Mouse (Mus musculus) fat pad, adult 2 months (tissue): ENCODE data around the gene Ahdc1.
"Not testable (repeated sequence)": the region's sequence is repeated elsewhere in the genome, so short reads cannot be mapped to it uniquely, and the experiment has no call there.

ENCODE experiments used
- DNase-seq: peaks from one replicate; pipeline ENCODE4 v3.0.0-alpha.2; 2011; ENCODE audit warnings: low read depth, low spot score; ENCODE audit errors: extremely low read depth

The Ahdc1 gene

DNA sequence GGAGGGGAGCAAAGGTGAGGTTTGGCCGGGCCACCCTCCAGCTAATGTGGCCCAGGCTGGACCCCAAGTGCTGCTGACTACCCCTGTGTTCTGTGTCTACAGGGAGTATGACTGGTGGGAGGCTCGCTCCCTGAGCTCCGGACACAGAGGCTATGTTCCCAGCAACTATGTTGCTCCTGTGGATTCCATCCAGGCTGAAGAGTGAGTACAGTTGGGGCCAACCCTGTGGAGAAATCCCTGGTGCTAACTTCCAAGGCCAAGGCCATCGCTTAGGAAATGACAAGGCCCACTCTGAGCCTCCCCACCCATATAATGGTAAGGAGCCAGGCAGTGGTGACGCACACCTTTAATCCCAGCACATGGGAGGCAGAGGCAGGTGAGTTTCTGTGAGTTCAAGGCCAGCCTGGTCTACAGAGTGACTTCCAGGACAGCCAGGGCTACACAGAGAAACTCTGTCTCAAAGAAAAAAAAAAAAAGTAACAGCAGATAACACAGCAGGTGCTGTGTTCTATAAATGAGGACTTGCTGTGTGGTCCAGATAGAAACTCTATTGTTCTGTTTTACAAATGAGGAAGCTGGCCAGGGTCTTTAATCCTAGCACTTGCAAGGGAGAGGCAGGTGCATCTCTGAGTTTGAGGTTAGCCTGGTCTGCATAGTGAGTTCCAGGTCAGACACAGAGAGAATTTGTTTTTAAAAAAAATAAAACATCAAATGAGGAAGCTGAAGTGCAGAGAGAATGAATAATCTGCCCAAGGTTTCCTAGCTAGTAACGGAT is 22.3 kb upstream of the Ahdc1 start:
- DNase-seq, result no peak

DNA sequence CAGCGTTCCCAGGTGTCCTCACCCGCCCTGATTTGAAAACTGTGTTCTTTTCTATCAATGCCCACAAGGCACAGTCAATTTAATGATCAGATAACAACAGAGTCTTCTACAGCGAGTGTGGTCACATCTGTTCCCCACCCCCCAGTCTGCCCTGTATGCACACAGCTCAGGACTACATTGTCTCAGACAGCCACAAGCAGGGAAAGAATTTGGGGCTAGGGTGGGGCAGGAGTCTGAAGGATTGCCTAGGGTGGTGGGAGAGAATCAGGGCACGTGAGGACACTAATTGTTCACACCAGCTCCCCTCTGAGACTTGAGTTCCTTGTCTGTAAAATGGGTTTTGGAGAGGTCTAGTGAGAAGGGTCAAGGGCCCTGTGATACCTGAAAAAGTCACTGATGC is 17.5 kb upstream of the Ahdc1 start:
- DNase-seq, result no peak

DNA sequence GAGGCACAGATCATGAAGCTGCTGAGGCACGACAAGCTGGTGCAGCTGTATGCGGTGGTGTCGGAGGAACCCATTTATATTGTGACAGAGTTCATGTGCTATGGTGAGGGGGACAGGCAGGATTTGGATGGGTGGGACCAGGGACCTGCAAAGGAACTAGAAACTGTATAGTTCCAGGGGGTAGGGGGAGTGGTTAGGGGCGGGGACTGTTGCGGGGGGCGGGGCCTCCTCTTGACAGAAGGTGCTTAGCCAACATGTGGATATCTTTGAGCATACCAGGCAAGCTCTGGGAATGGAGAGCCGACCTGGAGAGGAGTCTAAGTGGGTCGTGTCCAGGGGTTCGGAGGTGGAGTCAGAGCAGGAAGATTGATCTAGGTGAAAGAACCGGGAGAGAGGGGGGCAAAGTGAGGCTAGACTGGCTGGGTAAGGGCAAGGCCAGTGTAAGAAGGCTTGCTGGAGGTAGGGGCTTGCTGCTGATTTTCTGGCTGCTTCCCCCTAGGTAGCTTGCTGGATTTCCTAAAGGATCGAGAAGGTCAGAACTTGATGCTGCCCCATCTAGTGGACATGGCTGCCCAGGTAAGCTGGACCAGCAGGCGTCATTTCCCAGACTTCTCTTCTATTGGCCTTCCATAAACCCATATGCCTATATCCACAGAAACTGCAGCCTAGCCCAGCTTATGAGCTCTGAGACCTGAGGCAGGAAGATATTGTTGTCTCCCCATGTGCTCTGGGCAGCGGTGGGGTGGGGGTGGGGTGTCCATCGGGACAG is 13.4 kb upstream of the Ahdc1 start:
- no peak for DNase-seq

DNA sequence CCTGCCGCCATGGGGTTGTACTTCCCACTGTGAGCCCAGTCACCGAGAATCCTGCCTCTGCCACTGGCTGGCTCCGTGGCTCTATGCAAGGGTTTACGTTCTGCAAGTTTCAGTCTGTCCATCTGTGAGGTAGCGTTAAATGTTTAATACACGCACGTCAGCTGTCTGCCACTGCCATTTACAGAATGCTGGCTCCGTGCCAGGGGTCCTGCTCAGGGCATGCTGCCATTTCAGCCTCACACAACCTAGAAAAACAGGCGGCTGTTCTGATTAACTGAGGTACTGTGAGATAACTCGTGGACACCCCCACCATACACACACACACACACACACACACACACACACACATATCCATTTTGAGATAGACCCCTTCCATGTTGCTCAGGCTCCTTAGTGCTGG is 8.2 kb upstream of the Ahdc1 start:
- no peak for DNase-seq

DNA sequence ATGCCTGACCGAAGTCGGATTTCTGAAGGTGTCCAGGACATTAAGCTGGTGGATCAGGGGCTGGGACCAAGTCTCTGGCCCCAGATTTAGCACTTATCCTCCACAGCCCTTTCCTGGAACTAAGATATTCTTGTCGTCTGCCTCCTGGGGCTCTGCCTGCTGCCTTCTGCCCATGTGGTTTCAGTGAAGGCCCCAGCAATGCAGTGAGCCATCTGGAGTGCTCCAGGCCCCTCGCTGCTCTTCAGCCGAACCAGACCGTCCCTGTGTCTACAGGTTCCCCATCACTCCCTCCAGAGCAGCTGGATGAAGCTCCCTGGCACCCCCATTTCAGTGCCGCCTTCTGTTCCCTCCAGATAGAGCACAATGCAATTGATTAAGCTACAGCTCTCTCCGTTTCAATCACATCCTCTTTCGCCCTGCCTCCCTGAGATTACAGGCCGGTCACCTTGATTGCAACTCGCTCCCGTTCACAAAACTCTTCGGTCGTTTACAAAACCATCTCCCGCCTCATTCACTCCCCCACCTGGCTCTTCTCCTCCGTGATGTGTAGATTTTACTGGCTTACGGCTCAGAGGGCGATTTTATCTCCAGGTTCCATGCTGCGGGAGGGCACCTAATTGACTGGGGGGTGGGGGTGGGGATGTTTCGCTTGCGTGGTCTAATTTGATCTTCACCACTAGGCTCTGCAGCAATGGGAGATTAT is 7.6 kb upstream of the Ahdc1 start:
- DNase-seq, result no peak

DNA sequence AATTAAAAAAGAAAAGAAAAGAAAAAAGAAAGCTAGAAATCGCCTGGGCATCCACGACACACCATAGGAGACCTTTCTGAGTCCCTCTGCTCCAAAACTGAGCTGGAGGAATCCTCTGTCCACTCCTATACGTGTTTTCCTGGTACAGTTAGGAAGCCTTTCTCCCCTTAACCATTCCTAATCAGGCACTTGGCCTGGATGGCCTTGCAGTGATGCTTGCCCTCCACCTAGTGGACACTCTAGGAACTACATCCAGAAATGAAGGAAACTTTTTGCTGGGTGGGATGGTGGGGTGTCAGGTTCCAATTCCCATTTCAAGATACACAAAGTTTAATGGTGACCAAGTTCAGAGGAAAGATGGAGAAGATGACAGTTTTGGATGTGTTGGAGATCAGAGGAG is 5.8 kb upstream of the Ahdc1 start:
- DNase-seq, result no peak

DNA sequence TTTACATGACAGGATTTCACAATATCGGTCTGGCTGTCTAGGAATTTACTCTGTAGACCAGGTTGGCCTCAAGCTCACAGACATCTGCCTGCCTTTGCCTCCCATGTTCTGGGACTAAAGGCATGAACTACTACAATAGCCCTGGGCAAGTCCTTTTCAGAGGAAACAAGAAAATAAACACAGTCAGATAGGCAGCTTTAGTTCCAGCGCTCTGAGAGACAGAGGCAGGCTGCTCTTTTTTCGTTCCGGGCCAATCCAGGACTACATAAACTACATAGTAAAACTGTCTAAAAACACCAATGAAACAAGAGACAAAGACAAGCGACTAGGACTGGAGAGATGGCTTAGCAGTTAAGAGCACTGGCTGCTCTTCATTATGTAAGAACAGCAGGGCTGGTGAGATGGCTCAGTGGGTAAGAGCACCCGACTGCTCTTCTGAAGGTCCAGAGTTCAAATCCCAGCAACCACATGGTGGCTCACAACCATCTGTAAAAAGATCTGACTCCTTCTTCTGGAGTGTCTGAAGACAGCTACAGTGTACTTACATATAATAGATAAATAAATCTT is 5.1 kb upstream of the Ahdc1 start:
- DNase-seq, result not testable (repeated sequence)

DNA sequence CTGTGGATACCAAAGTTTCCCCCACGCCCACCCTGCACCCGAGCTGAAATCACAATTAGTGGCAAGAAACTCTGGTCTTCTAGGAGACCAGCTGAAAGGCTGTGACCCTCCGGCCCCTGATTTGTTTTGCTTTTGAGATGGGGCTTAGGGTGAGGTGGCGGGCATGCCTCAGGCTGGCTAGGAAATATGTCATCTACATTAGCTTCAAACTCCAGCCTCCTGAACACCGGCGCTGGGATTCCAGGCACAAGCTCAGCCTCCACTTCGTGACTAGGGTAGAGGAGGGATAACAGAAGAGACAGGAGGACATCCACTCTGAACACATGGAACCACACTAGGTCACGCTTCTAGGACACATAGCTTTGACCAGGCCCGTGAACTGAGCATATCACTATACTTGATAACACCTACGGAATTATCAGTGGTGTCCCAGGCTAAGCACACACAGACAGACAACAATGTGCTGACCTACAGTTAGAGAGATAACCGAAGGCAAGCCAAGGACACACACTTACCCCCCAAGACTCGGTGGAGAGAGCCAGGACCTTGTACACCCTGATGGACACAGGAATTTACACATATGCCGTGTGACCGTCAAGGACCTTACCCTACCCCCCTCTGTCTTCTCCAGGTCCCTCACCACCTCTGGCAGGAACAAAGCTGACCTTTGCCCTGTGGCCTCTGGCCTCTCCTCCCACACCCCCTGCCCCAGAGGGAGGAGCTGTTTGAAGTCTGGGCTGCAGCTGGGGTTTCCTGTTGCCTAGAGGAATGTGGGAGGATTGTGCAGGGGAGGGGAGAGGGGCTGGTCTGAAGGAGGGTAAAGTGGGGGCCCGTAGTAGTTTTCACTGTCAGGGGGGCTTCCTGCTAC is 3.3 kb upstream of the Ahdc1 start:
- DNase-seq, result no peak

DNA sequence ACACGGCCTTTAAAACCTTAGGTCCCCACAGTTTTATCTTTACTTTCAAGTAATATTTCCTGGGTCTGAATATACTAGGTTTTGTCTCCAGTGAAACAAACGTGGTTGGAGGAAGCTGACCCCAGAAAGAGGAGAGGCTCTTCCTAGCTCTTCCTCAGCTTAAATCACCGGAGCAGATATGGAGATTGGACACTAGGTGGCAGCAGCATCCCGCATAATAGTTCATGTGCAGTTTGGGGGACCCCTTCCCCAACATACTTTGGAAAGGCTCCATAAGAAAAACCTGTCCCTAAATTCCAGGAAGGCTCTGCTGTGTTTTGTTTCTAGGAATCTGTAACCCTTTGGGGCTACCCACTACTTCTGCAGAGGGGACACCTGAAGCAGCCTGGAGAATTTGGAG is 1.9 kb upstream of the Ahdc1 start:
- no peak for DNase-seq

DNA sequence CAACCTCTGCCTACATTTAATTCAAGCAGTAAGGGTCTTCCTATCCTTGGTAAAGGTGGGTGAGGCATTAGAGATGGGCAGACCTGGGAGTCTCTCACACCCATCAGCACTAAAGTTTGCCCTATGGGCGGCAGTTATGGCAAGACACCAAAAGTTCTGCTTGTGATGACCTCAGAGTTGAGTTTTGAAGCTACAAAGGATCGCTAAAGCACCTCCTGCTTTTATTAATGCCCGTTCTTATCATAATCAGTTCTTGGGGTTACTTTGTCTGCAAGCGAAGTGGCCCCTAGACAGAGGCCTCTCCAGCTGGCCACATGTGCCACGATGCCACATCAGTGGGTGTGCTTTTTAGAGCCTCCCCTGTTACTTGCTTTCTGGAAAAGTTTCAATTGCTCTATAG is 1.4 kb upstream of the Ahdc1 start:
- no peak for DNase-seq

DNA sequence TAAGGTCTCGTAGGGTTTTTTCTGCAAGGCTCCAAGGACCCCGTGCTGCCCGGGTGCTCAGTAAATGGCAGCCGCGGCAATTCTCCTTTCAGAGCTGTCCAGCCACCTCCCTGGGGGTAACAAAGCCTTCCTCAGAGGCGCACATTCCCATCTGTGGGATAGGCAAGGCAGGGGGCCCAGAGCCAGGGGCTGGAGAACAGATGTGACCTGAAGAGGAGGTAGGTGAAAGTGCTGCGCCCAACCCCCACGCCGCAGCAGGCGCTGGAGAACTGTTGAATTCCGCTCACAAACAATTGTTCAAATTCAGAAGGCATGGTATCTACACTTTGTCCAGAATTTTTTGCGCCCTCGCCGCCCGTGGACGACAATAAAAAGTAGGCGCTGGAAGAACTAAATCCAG is 449 bp upstream of the Ahdc1 start:
- no peak for DNase-seq

DNA sequence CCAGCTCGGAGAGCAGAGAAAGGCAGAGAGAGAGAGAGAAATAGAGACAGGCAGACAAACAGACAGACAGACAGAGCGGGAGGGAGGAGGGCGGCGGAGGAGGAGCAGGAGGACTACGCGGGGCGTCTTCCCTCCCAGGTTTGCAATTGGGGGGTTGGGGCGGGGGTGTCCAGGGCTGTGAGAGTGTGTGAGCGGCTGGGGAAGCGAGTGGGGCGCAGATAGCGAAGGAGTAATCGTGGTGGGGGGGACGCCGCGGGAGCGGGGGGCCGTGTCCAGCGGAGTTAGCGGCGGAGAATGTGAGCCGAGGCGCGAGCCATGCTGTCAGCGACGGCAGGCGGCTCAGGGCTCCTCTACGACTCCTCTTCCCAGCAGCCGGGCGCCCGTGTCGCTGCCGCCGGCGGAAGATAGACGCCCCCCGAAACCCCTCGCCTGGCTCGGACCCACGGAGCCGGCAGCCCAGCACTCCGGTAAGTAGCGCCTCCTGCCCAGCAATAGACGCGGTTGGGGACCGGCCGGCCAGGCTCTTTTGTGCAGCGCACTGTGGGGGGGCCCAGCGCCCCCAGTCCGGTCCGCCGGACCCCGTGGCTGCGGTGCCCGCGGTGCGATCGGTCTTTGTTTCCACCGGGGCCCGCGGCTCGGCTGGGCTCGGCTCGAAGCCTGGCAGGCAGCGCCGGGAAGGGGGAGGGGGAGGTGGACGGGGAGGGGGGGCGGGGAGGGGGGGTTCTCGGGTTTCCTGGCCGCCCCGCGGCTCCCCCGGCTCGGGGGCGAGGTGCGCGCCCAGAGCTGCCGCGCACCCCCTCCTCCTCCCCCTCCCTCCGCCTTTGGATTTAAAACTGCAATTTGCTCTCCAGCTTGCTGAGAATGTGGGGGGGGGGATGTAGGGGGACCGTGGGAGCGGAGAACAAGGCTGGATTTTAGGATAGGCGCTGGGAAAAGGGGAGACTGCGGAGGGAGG is 1.0 kb downstream of the Ahdc1 start:
- no peak for DNase-seq

DNA sequence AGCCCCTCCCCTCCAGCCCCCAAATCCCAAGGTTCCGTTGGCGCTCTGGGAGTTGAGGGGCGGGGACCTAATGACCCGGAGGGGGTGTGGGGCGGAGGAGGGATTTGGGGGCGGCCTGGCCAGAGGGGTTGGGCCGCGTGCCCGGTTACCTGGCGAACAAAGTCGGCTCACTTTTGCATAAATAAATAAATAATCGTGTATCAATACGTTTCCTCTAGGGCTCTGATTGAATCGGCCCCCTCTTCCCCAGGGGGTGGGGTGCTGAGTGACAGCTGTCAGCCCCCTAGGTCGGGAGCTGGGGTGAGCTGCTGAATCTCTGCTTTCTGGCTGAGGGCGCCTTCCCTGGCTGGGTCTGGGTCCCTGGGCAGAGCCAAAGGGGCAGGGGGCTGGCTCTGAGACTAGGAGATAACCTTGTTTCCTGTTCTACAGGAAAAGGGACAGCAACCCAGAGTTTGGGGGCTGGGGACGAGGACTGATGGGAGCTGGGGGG is 1.8 kb downstream of the Ahdc1 start:
- no peak for DNase-seq

DNA sequence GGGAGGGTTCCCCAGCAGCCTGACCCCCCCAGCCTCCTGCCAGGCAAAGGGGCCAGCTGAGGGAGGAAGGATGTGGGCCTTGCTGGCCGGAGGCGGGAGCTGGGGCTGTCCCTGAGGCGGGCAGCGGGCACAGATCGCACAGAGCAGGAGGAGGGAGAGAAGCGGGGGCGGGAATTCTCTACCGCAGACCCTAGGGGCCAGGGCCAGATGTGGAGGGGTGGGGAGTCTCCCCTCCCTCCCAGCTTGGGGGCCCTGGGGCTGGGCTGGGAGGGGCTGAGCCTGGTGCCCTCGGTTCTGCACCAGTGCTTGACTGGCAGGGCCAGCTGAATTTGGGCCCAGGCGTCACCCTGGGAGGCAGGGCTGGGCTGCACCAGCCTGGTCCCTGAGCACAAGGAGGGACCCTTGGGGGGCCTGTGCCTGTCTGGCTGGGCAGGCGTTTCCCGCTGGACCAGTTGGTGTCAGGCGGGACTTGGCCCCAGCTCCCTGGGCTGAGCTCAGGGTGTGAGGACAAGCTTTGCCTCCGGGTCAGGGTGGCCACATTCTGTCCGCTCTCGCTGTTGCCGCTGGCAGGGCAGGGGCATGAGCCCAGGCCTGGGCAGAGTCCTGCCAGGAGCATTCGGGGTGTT is 2.3 kb downstream of the Ahdc1 start:
- DNase-seq, result no peak

DNA sequence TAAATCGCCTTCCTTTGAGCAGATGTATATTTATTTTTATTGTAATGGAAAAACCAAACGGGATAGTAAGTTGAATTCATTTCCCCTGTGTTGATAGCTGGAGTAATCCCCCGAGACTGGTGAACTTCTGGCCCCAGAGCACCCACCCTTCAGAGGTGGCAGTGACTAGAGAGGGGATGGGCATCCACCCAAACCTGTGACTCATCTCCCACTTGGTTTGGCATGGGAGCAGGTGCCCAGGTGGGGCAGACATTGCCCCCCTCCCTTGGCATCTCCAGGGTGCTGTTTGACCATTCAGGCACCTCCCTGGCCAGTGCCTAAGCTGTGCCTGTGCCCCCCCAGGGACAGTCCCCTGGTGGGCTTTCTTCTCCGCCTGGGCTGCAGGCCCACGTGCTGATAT is 3.0 kb downstream of the Ahdc1 start:
- DNase-seq, result no peak

DNA sequence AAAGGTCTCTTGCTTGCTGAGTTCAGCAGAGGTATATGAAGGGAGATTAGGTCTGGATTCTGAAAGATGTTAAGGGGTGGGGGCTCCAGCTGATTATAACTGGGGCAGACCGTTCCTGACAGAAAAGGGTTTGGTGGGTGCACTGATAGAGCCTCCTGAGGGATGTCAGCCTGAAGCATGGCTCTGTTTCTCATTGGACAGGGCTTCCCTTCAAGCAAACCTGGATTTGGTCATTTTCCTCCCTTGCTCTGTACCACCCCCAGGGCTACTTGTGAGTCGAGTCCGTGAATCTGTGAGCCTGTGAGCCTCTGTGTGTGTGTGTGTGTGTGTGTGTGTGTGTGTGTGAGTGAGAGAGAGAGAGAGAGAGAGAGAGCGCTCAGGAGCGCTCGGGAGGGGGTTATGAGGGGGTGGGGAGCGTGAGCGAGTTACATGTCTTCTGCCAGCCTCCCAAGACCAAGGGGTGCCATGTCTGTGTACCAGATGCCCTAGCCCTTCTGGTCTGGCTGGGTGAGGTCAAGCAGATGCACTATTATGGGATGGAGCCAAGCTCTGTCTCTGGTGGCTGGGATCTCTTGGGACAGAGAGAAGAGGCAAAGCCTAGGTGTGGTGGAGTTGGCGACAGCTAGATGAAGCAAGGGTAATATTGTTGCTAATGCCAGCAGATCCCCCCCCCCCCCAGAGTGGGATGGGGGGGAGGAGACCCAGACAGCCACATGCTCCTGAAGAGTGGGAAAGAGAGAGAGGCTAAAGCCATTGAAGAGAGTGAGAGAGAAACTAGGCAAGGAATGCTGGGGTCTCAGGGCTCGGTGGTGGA is 4.0 kb downstream of the Ahdc1 start:
- no peak for DNase-seq

DNA sequence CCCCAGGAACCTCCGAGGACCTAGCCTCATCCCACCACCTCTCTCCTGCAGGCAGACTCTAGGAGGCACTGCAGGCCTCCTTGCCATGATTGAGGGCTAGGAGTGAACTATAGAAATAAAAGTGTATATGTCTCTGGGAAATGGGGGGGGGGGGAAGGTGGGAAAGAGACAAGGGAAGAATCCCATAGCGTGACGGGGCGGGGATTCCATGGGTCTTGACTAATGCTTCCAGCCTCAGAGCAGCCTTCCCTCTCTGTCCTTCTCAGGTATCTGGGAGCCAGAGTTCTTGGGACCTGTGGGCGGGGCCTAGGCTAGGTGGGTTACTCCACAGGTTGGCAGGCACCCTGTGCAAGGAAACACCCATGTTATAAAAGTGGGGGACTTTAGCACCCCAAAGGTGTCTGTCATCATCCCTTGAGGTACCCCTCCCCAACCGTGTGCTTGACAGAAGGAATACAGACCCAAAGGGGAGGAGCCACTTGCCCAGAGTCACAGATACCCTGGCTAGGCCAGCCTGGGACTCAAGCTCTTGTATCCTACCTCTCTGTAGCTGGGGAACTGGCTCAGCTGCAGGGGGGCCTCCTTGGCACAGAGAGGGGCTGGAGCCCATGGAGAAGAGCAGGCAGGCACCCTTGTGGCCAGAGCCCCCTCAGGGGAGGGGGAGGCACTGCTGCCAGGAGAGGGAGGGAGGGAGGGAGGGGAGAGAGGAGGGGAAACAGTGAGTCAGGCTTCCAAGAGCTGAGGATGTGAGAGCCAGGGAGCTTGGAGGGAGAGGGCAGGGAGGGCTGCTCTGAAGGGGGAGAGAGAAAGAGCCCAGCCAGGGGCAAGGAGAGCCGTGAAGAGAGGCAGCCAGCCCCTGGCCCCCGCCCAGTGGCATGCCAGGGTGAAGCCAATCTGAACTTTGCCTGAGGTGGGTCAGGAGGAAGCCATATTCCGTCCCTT is 4.9 kb downstream of the Ahdc1 start:
- no peak for DNase-seq
